Mouse (Mus musculus) E14TG2a.4 (cell line): ENCODE results near the gene Nle1.
A peak's percentile ranks its signal among the peaks of the same experiment; 100 is the strongest.

Experiments used
- H3K27me3 ChIP-seq: 2 replicates; pipeline ENCODE4 v1.6.1; 2014; ENCODE audit warnings: low read length, control low read depth; ENCODE audit not compliant: insufficient read depth
- H3K36me3 ChIP-seq: 2 replicates; pipeline ENCODE4 v1.6.1; 2014; ENCODE audit warnings: low read length, control low read depth; ENCODE audit not compliant: insufficient read depth
- H3K4me1 ChIP-seq: replicated peaks from 2 replicates; pipeline ENCODE4 v1.6.1; 2014; ENCODE audit warnings: low read depth, low read length, control low read depth
- H3K4me3 ChIP-seq: replicated peaks from 2 replicates; pipeline ENCODE4 v1.5.1; 2014; ENCODE audit warnings: mild to moderate bottlenecking, low read length
- H3K9me3 ChIP-seq: 2 replicates; pipeline ENCODE4 v1.6.1; 2014; ENCODE audit warnings: low read length, control low read depth
- CTCF ChIP-seq: conservative IDR thresholded peaks from 2 replicates; pipeline ENCODE4 v1.5.1; 2014; ENCODE audit warnings: low read length
- NANOG ChIP-seq: IDR thresholded peaks from 2 replicates; pipeline ENCODE4 v1.6.1; 2014; ENCODE audit warnings: borderline replicate concordance, low read length, mixed read lengths
- POU5F1 ChIP-seq: IDR thresholded peaks from 2 replicates; pipeline ENCODE4 v1.6.1; 2014; ENCODE audit warnings: low read length, borderline replicate concordance

Gene Nle1

GRCm38 (mm10) chr11:82907651-82908607 lies at the start of gene Nle1:
Gene Nle1, minus strand, starts transcription at chr11:82908411.
- TF ChIP-seq NANOG (no peak), POU5F1 (no peak), CTCF (peak; percentile 70)
- Histone ChIP-seq H3K4me1 (peaks cover 60% of the 10 kb centered on the region), H3K4me3 (peak within 1 kb of the TSS; percentile 95), H3K27me3 (peaks cover 24% of the 10 kb centered on the region), H3K36me3 (peaks cover 46% of the 10 kb centered on the region), H3K9me3 (no peaks in the 10 kb centered on the region)

GRCm38 (mm10) chr11:82956925-82957324 lies 48.7 kb upstream of the Nle1 start:
- TF ChIP-seq CTCF = no peak
- no peak for TF ChIP-seq POU5F1
- no peak for TF ChIP-seq NANOG
- H3K27me3 ChIP-seq = peaks cover 53% of the 10 kb centered on the region
- peaks cover 41% of the 10 kb centered on the region for H3K4me1 ChIP-seq

GRCm38 (mm10) chr11:82954631-82955030 lies 46.4 kb upstream of the Nle1 start:
- no peaks in the 10 kb centered on the region for H3K36me3 ChIP-seq
- no peak for TF ChIP-seq CTCF
- TF ChIP-seq POU5F1 = no peak
- no peak for TF ChIP-seq NANOG
- H3K27me3 ChIP-seq = peaks cover 57% of the 10 kb centered on the region
- no peaks in the 10 kb centered on the region for H3K9me3 ChIP-seq
- peaks cover 51% of the 10 kb centered on the region for H3K4me1 ChIP-seq
- H3K4me3 ChIP-seq = no peak overlapping the region

More at GRCm38 (mm10) chr11:82956925-82957324, 48.7 kb upstream of the Nle1 start:
- Histone ChIP-seq H3K4me3 (no peak overlapping the region), H3K36me3 (no peaks in the 10 kb centered on the region), H3K9me3 (no peaks in the 10 kb centered on the region)

- no peaks in the 10 kb centered on the region for H3K36me3 ChIP-seq
- H3K4me3 ChIP-seq = peak overlapping the region; percentile 71; the same call in 1 of the 2 replicates
- no peaks in the 10 kb centered on the region for H3K9me3 ChIP-seq
- TF ChIP-seq CTCF = no peak
- TF ChIP-seq POU5F1 = no peak
- TF ChIP-seq NANOG = no peak
- H3K27me3 ChIP-seq = peaks cover 67% of the 10 kb centered on the region
- H3K4me1 ChIP-seq = peaks cover 64% of the 10 kb centered on the region
Measured at GRCm38 (mm10) chr11:82952612-82953542, 44.7 kb upstream of the Nle1 start.

GRCm38 (mm10) chr11:82951865-82952611 lies 43.8 kb upstream of the Nle1 start:
- Histone ChIP-seq H3K36me3 (no peaks in the 10 kb centered on the region), H3K9me3 (no peaks in the 10 kb centered on the region), H3K4me3 (peak overlapping the region; percentile 71), H3K4me1 (peaks cover 68% of the 10 kb centered on the region), H3K27me3 (peaks cover 67% of the 10 kb centered on the region)
- no peak for TF ChIP-seq NANOG
- TF ChIP-seq POU5F1 = no peak
- TF ChIP-seq CTCF = no peak

- H3K27me3 ChIP-seq = peaks cover 58% of the 10 kb centered on the region
- TF ChIP-seq NANOG = no peak
- no peak for TF ChIP-seq POU5F1
- no peak for TF ChIP-seq CTCF
- H3K9me3 ChIP-seq = no peaks in the 10 kb centered on the region
- H3K36me3 ChIP-seq = no peaks in the 10 kb centered on the region
- H3K4me3 ChIP-seq = peak within 1 kb of the TSS; percentile 71
- H3K4me1 ChIP-seq = peaks cover 59% of the 10 kb centered on the region
Measured at GRCm38 (mm10) chr11:82950736-82951481, 42.7 kb upstream of the Nle1 start, which contains the start of gene Slfn5. Gene Slfn5, plus strand, starts transcription at chr11:82951349.

GRCm38 (mm10) chr11:82949036-82949435 lies 40.8 kb upstream of the Nle1 start:
- H3K27me3 ChIP-seq = peaks cover 52% of the 10 kb centered on the region
- no peaks in the 10 kb centered on the region for H3K9me3 ChIP-seq
- no peaks in the 10 kb centered on the region for H3K36me3 ChIP-seq
- TF ChIP-seq POU5F1 (no peak), CTCF (no peak), NANOG (no peak)
- H3K4me3 ChIP-seq = no peak overlapping the region
- peaks cover 47% of the 10 kb centered on the region for H3K4me1 ChIP-seq
